Mouse (Mus musculus) olfactory bulb, adult 2 months (tissue): ENCODE results near the gene Ube4b.

Experiments used
- CTCF ChIP-seq: fragments of 200-500 bp; IDR thresholded peaks from 2 replicates; pipeline ENCODE4 v1.5.1; 2012; ENCODE audit warnings: low read depth, mild to moderate bottlenecking, low read length, moderate library complexity; ENCODE audit not compliant: insufficient read depth
- POLR2A ChIP-seq: fragments of 200-500 bp; IDR thresholded peaks from 2 replicates; pipeline ENCODE4 v1.6.1; 2012; ENCODE audit warnings: mild to moderate bottlenecking, low read depth, low read length, moderate library complexity; ENCODE audit not compliant: insufficient read depth

DNA sequence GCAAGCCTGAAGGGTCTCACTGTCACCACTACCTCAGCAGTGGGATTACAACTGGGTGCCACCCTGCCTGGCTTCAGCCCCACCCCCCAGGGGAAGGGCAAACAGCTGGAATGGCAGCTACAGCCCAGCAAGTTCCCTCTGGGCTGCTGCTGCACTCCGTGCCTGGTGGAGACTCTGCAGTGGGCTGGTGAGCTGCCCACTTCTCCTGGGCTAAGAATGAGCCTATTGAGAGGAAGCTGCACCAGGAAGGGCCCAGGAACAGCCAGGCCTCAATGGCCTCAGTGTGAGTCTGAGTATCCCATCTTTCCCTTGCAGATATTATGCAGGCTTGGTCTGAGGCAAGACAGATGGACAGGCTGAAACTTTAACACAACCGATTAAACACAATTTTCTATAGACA lies 88.4 kb downstream of the Ube4b start:
- TF ChIP-seq CTCF (no peak), POLR2A (no peak)
